Mouse (Mus musculus) myocyte (in vitro differentiated cells): ENCODE data around the gene Gpatch1.

Source experiments
- MYOG ChIP-seq, 3 experiments: IDR thresholded peaks; one replicate each; pipeline ENCODE4 v1.6.1; 2011; ENCODE audit warnings: control low read depth in 2 of 3, low read depth in 2 of 3, mild to moderate bottlenecking in 2 of 3; ENCODE audit not compliant: insufficient read length in 2 of 3, control insufficient read depth in 1 of 3, insufficient read depth in 1 of 3
- POLR2A ChIP-seq: IDR thresholded peaks from one replicate; pipeline ENCODE4 v1.6.1; 2011; ENCODE audit warnings: low read depth, mild to moderate bottlenecking, control low read depth, moderate library complexity; ENCODE audit not compliant: insufficient read length
- POLR2AphosphoS2 ChIP-seq: IDR thresholded peaks from one replicate; pipeline ENCODE4 v1.6.1; 2011; ENCODE audit warnings: low read depth, control low read depth; ENCODE audit not compliant: insufficient read length
- SRF ChIP-seq: IDR thresholded peaks from one replicate; pipeline ENCODE4 v1.6.1; 2011; ENCODE audit warnings: low read depth; ENCODE audit not compliant: control insufficient read depth, insufficient read length
- TCF12 ChIP-seq: IDR thresholded peaks from one replicate; pipeline ENCODE4 v1.6.1; 2011; ENCODE audit warnings: mild to moderate bottlenecking, control low read depth; ENCODE audit not compliant: poor library complexity, insufficient read depth, severe bottlenecking
- USF1 ChIP-seq: IDR thresholded peaks from one replicate; pipeline ENCODE4 v1.6.1; 2011; ENCODE audit warnings: low read depth, mild to moderate bottlenecking, control low read depth, moderate library complexity

DNA sequence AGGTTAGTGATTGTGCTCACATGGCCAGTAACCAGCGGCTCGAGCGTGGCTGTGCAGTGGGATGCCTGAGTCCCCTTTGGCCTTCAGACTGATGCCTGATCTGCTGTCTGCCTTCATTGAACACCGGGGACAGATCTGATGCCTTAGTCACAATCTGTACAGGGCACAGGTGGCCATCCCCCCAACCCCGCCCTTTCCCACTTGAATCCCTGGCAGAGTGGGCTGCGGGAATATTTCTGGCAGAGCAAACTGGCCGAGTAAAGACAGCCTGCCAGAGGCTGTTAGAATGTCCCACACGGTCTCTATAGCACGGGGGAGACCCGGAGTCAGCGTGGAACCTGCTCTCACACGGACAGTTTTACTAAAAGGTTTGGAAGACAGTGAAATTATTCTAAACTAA lies 39.4 kb upstream of the Gpatch1 start:
- no peak for TF ChIP-seq MYOG (IDR thresholded peaks at IDR 0.05; ENCODE audit: control insufficient read depth in 1 of 3, insufficient read depth in 1 of 3, insufficient read length in 2 of 3, low read depth in 2 of 3)
- TF ChIP-seq TCF12: no peak
- TF ChIP-seq POLR2AphosphoS2: no peak
- TF ChIP-seq POLR2A: no peak
- no peak for TF ChIP-seq SRF
- TF ChIP-seq USF1: no peak
